8 mouse cellular contexts compared by ENCODE assay signal in genomic region chr4:135876583-135877020, GRCm38 (mm10). TPM values are rescaled to one million over a fixed set of nuclear protein-coding genes. Genes with fewer than 3 reads are reported as not detected.
A peak's percentile ranks its signal among the peaks of the same experiment; 100 is the strongest.
DNase-seq lines count a peak whose midpoint lies in the region; ATAC-seq and TF ChIP-seq lines count a peak whose summit lies in the region.

No protein-coding gene starts in this region.

- peak; percentile 93 for DNase-seq in heart, postnatal 0 days (ENCODE audit: low spot score)
- DNase-seq in kidney, postnatal 36 days, result peak; percentile 80 to 87
- DNase-seq in liver, postnatal 0 days, result peak; percentile 79
- peak; percentile 75 for DNase-seq in testis, postnatal 10 days (ENCODE audit: low spot score)

- ATAC-seq in CD4-positive, CD25-positive, alpha-beta regulatory T cell, adult 4 months, result peak; percentile 84
- no peak for ATAC-seq in forebrain, embryonic 12.5 days (ENCODE audit: low FRiP score)
- ATAC-seq in heart, postnatal 0 days (ENCODE audit: insufficient read depth, low read depth), result peak; percentile 50
- peak; percentile 16 for ATAC-seq in liver, postnatal 0 days
- ATAC-seq in neural tube, embryonic 14.5 days (ENCODE audit: low read depth), result no peak

- H3K36me3 ChIP-seq in forebrain, embryonic 12.5 days (replicated peaks), result peaks cover 9% of the 10 kb centered on the region
- H3K36me3 ChIP-seq in heart, postnatal 0 days (replicated peaks; ENCODE audit: control insufficient read depth, insufficient read depth, low read length), result peaks cover 12% of the 10 kb centered on the region
- peaks cover 13% of the 10 kb centered on the region for H3K36me3 ChIP-seq in liver, postnatal 0 days (replicated peaks; ENCODE audit: insufficient read depth, low read length)
- H3K36me3 ChIP-seq in neural tube, embryonic 14.5 days (ENCODE audit: control insufficient read depth, insufficient read depth, low read length), result peaks cover under 1% of the 10 kb centered on the region; the same call in 1 of the 2 replicates

- TF ChIP-seq CTCF in bone marrow, adult 2 months (IDR thresholded peaks at IDR 0.05; ENCODE audit: control insufficient read depth, insufficient read depth, low read length), result no peak
- no peak for TF ChIP-seq CTCF in heart, postnatal 0 days (IDR thresholded peaks at IDR 0.05; ENCODE audit: low read depth)
- no peak for TF ChIP-seq CTCF in liver, postnatal 0 days (IDR thresholded peaks at IDR 0.05; ENCODE audit: low read depth)

- H3K4me2 ChIP-seq in forebrain, embryonic 12.5 days, result peak overlapping the region; percentile 46
- peak overlapping the region; percentile 50 for H3K4me2 ChIP-seq in heart, postnatal 0 days (ENCODE audit: low read depth, low read length)
- H3K4me2 ChIP-seq in liver, postnatal 0 days (ENCODE audit: low read depth, low read length), result peak overlapping the region; percentile 76
- peak overlapping the region; percentile 43 for H3K4me2 ChIP-seq in neural tube, embryonic 14.5 days (ENCODE audit: low read depth, low read length)

- peak overlapping the region; percentile 19 for H3K4me3 ChIP-seq in bone marrow, adult 2 months (replicated peaks; ENCODE audit: control insufficient read depth, low read depth, low read length)
- H3K4me3 ChIP-seq in forebrain, embryonic 12.5 days (replicated peaks), result 0 out of 2 replicates have a peak overlapping the region, but pooled peaks have one; percentile 6
- peak overlapping the region; percentile 12 for H3K4me3 ChIP-seq in heart, postnatal 0 days (ENCODE audit: low read depth, low read length)
- H3K4me3 ChIP-seq in liver, postnatal 0 days (ENCODE audit: low read depth, low read length), result peak overlapping the region; percentile 33
- peak overlapping the region; percentile 7; the same call in 1 of the 2 replicates for H3K4me3 ChIP-seq in neural tube, embryonic 14.5 days (ENCODE audit: low read depth, low read length)

- TF ChIP-seq EP300 in heart, postnatal 0 days (IDR thresholded peaks at IDR 0.05; ENCODE audit: low read depth), result peak; percentile 91; the same call in 1 of the 2 replicates
- TF ChIP-seq EP300 in liver, postnatal 0 days (IDR thresholded peaks at IDR 0.05; ENCODE audit: low read depth), result 0 out of 2 replicates have a peak, but pooled peaks have one; percentile 9

- H3K27me3 ChIP-seq in forebrain, embryonic 12.5 days, result no peaks in the 10 kb centered on the region
- H3K27me3 ChIP-seq in heart, postnatal 0 days (ENCODE audit: control insufficient read depth, insufficient read depth, low read length), result no peaks in the 10 kb centered on the region
- H3K27me3 ChIP-seq in liver, postnatal 0 days (ENCODE audit: insufficient read depth, low read length), result no peaks in the 10 kb centered on the region
- no peaks in the 10 kb centered on the region for H3K27me3 ChIP-seq in neural tube, embryonic 14.5 days (ENCODE audit: control insufficient read depth, insufficient read depth, low read length)

- H3K9me3 ChIP-seq in forebrain, embryonic 12.5 days, result no peaks in the 10 kb centered on the region
- H3K9me3 ChIP-seq in heart, postnatal 0 days (replicated peaks; ENCODE audit: control insufficient read depth, low read length), result no peaks in the 10 kb centered on the region
- H3K9me3 ChIP-seq in liver, postnatal 0 days (ENCODE audit: low read length), result no peaks in the 10 kb centered on the region
- no peaks in the 10 kb centered on the region for H3K9me3 ChIP-seq in neural tube, embryonic 14.5 days (ENCODE audit: control insufficient read depth, low read length)

- H3K27ac ChIP-seq in bone marrow, adult 2 months (ENCODE audit: control insufficient read depth, insufficient read depth, low read depth, low read length, poor library complexity), result peak overlapping the region; percentile 84
- peak overlapping the region; percentile 47; the same call in 1 of the 2 replicates for H3K27ac ChIP-seq in forebrain, embryonic 12.5 days
- peak overlapping the region; percentile 100 for H3K27ac ChIP-seq in heart, postnatal 0 days (ENCODE audit: low read depth)
- peak overlapping the region; percentile 98 for H3K27ac ChIP-seq in liver, postnatal 0 days (ENCODE audit: low read depth)
- H3K27ac ChIP-seq in neural tube, embryonic 14.5 days (ENCODE audit: low read depth, low read length), result peak overlapping the region; percentile 23; the same call in 1 of the 2 replicates

- WGBS in bone marrow, adult 2 months, result under 1% methylated on average over 16 of the region's 16 CpGs
- WGBS in forebrain, embryonic 12.5 days, result 1% methylated on average over 16 of the region's 16 CpGs
- WGBS in heart, postnatal 0 days, result under 1% methylated on average over 16 of the region's 16 CpGs
- WGBS in liver, postnatal 0 days (ENCODE audit: insufficient replicate concordance), result 1% methylated on average over 16 of the region's 16 CpGs
- 3% methylated on average over 16 of the region's 16 CpGs for WGBS in neural tube, embryonic 14.5 days

- peaks cover 10% of the 10 kb centered on the region for H3K4me1 ChIP-seq in bone marrow, adult 2 months (ENCODE audit: control insufficient read depth, insufficient read depth, low read length)
- H3K4me1 ChIP-seq in forebrain, embryonic 12.5 days, result peaks cover 42% of the 10 kb centered on the region
- H3K4me1 ChIP-seq in heart, postnatal 0 days (ENCODE audit: control insufficient read depth, insufficient read depth), result peaks cover 39% of the 10 kb centered on the region
- H3K4me1 ChIP-seq in liver, postnatal 0 days (ENCODE audit: insufficient read depth), result peaks cover 36% of the 10 kb centered on the region
- peaks cover 23% of the 10 kb centered on the region for H3K4me1 ChIP-seq in neural tube, embryonic 14.5 days (ENCODE audit: control insufficient read depth, insufficient read depth, low read length)

- TF ChIP-seq POLR2A in bone marrow, adult 2 months (IDR thresholded peaks at IDR 0.05; ENCODE audit: borderline replicate concordance, control insufficient read depth, low read depth, low read length), result peak; percentile 41; the same call in 1 of the 2 replicates

- H3K9ac ChIP-seq in forebrain, embryonic 12.5 days, result peak overlapping the region; percentile 12; the same call in 1 of the 2 replicates
- H3K9ac ChIP-seq in heart, postnatal 0 days (replicated peaks; ENCODE audit: low read depth, low read length), result peak overlapping the region; percentile 22
- peak overlapping the region; percentile 53 for H3K9ac ChIP-seq in liver, postnatal 0 days (replicated peaks)
- 0 out of 2 replicates have a peak overlapping the region, but pooled peaks have one; percentile 32 for H3K9ac ChIP-seq in neural tube, embryonic 14.5 days (replicated peaks; ENCODE audit: low read depth, low read length)

RNA-seq across cellular contexts. Expression of gene Pnrc2, which starts 3.0 kb away (rescaled TPM):
- polyA plus RNA-seq in CD4-positive, CD25-positive, alpha-beta regulatory T cell, adult 4 months (2017; shearing (Covaris generic)), result 100 to 1,000 TPM; 206 to 221 TPM
- 37.3 and 38.3 TPM in 2 replicates for polyA plus RNA-seq in bone marrow, adult 2 months (2011; ENCODE audit: insufficient read depth, insufficient read length, low replicate concordance, missing spikeins)
- 196 and 199 TPM in 2 replicates for polyA plus RNA-seq in forebrain, embryonic 12.5 days (2016; fragmentation: Nextera tagmentation; extraction: Ambion mirVana)
- 78.7 and 80.8 TPM in 2 replicates for total RNA-seq in heart, postnatal 0 days (2014; rRNA removed; ENCODE audit: low replicate concordance)
- polyA plus RNA-seq in heart, postnatal 0 days (2015; fragmentation: Nextera tagmentation; extraction: Ambion mirVana), result 107 and 111 TPM in 2 replicates
- polyA plus RNA-seq in liver, postnatal 0 days (2015; fragmentation: Nextera tagmentation; extraction: Ambion mirVana), result 53.2 and 55.2 TPM in 2 replicates
- 85.7 and 100 TPM in 2 replicates for polyA plus RNA-seq in neural tube, embryonic 14.5 days (2014; fragmentation: Nextera tagmentation; extraction: Ambion mirVana)

RNA-seq across cellular contexts. Expression of gene Cnr2, which starts 18.6 kb away (rescaled TPM):
- polyA plus RNA-seq in CD4-positive, CD25-positive, alpha-beta regulatory T cell, adult 4 months (2017; shearing (Covaris generic)), result 10 to 100 TPM in 1 of 2 experiments, 1 to 10 TPM in 1; 7.5 to 17.0 TPM
- polyA plus RNA-seq in bone marrow, adult 2 months (2011; ENCODE audit: insufficient read depth, insufficient read length, low replicate concordance, missing spikeins), result 4.6 and 12.2 TPM in 2 replicates
- polyA plus RNA-seq in forebrain, embryonic 12.5 days (2016; fragmentation: Nextera tagmentation; extraction: Ambion mirVana), result 0.32 and 0.36 TPM in 2 replicates
- 0.15 and 0.27 TPM in 2 replicates for total RNA-seq in heart, postnatal 0 days (2014; rRNA removed; ENCODE audit: low replicate concordance)
- 0.36 and 0.44 TPM in 2 replicates for polyA plus RNA-seq in heart, postnatal 0 days (2015; fragmentation: Nextera tagmentation; extraction: Ambion mirVana)
- polyA plus RNA-seq in liver, postnatal 0 days (2015; fragmentation: Nextera tagmentation; extraction: Ambion mirVana), result 2.5 and 2.6 TPM in 2 replicates
- polyA plus RNA-seq in neural tube, embryonic 14.5 days (2014; fragmentation: Nextera tagmentation; extraction: Ambion mirVana), result 0.13 and 0.15 TPM in 2 replicates

RNA-seq across cellular contexts. Expression of gene Srsf10, which starts 21.1 kb away (rescaled TPM):
- 100 to 1,000 TPM; 195 to 208 TPM for polyA plus RNA-seq in CD4-positive, CD25-positive, alpha-beta regulatory T cell, adult 4 months (2017; shearing (Covaris generic))
- 221 and 300 TPM in 2 replicates for polyA plus RNA-seq in bone marrow, adult 2 months (2011; ENCODE audit: insufficient read depth, insufficient read length, low replicate concordance, missing spikeins)
- 411 and 417 TPM in 2 replicates for polyA plus RNA-seq in forebrain, embryonic 12.5 days (2016; fragmentation: Nextera tagmentation; extraction: Ambion mirVana)
- 51.8 and 63.6 TPM in 2 replicates for total RNA-seq in heart, postnatal 0 days (2014; rRNA removed; ENCODE audit: low replicate concordance)
- polyA plus RNA-seq in heart, postnatal 0 days (2015; fragmentation: Nextera tagmentation; extraction: Ambion mirVana), result 97.0 and 102 TPM in 2 replicates
- polyA plus RNA-seq in liver, postnatal 0 days (2015; fragmentation: Nextera tagmentation; extraction: Ambion mirVana), result 62.1 and 67.6 TPM in 2 replicates
- 219 and 228 TPM in 2 replicates for polyA plus RNA-seq in neural tube, embryonic 14.5 days (2014; fragmentation: Nextera tagmentation; extraction: Ambion mirVana)

RNA-seq across cellular contexts. Expression of gene Fuca1, which starts 43.9 kb away (rescaled TPM):
- 10 to 100 TPM; 83.9 to 95.9 TPM for polyA plus RNA-seq in CD4-positive, CD25-positive, alpha-beta regulatory T cell, adult 4 months (2017; shearing (Covaris generic))
- 57.7 and 172 TPM in 2 replicates for polyA plus RNA-seq in bone marrow, adult 2 months (2011; ENCODE audit: insufficient read depth, insufficient read length, low replicate concordance, missing spikeins)
- 38.1 and 45.0 TPM in 2 replicates for polyA plus RNA-seq in forebrain, embryonic 12.5 days (2016; fragmentation: Nextera tagmentation; extraction: Ambion mirVana)
- total RNA-seq in heart, postnatal 0 days (2014; rRNA removed; ENCODE audit: low replicate concordance), result 24.3 and 30.3 TPM in 2 replicates
- 48.4 and 50.4 TPM in 2 replicates for polyA plus RNA-seq in heart, postnatal 0 days (2015; fragmentation: Nextera tagmentation; extraction: Ambion mirVana)
- 45.2 and 50.7 TPM in 2 replicates for polyA plus RNA-seq in liver, postnatal 0 days (2015; fragmentation: Nextera tagmentation; extraction: Ambion mirVana)
- 68.6 and 70.6 TPM in 2 replicates for polyA plus RNA-seq in neural tube, embryonic 14.5 days (2014; fragmentation: Nextera tagmentation; extraction: Ambion mirVana)

Comparison
In these comparisons a context has a peak if more than half of its experiments do, and no peak if none do; other contexts are left out.
1. ATAC-seq: peak in CD4-positive, CD25-positive, alpha-beta regulatory T cell, adult 4 months (single experiment), heart, postnatal 0 days (single experiment) and liver, postnatal 0 days (single experiment); none in forebrain, embryonic 12.5 days (single experiment) and neural tube, embryonic 14.5 days (single experiment).
2. H3K27ac ChIP-seq: peak in every context shown above with its lines; median percentile 100 in heart, postnatal 0 days; 98 in liver, postnatal 0 days; 84 in bone marrow, adult 2 months; 47 in forebrain, embryonic 12.5 days; 23 in neural tube, embryonic 14.5 days.
3. Peak in every context shown above with its lines, with median percentiles within 50 percentile points of each other: H3K4me3 ChIP-seq, H3K4me2 ChIP-seq, H3K9ac ChIP-seq and DNase-seq.